Mouse (Mus musculus): ENCODE measurements around the gene Flrt2.

Gene Flrt2

DNA sequence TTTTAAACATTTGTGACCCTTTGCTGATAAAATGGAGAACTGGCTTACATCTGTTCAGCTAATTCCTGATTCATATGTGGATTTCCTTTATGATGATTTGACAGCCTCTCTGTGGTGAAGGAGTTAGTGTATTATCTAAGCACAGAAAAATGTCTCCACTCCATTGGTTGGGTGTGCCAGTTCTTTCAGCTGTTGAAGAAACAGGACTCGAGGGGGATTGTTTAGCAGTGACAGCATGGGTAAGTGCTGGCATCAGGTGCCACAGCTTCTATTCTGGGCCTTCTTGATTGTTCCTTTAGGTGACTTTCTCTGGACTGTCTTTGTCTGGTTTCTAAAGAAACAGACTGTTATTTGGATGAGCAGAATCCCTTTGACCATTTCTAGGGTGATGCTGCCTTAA, 42.0 kb downstream of the Flrt2 start:
- DNase-seq (ENCODE audit: low spot score), result no peak

DNA sequence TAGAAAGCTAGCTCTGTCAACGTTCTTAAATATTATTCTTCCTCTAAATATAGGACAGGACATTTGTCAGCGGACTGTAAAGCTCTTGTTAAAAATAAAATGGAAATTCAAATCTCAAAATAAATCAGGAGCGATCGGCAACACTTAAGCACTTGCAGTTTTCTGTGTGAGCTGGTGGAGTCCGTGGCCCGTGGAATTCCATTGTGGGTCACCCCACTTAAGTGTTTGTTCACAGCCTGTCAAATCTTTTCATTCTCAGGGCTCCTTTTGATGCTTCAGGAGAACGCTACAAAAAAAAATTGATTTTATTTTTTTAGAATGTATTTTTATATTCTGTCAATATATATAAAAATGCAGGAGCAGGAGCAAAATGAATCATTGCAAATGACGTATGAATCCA, 45.5 kb downstream of the Flrt2 start:
- DNase-seq (ENCODE audit: low spot score), result no peak

DNA sequence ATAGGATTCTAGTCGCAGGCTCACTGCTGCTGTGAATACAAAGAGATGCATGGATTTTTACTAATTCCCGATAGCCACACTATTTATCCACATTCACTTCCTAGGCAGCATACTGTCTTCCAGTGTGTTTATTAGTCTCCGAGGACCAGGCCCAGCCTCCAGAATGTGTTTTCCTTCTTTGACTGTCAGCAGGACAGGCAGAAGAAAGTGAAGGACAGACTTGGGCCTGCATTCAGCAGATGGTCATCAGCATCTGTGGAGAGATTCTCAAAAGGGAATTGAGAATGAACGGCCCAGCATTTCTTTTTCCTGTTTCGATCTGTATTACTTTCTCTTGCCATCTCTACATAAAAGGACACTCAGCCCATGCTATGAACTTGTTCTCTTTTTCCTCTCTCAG, 46.0 kb downstream of the Flrt2 start:
- DNase-seq (ENCODE audit: low spot score), result no peak

DNA sequence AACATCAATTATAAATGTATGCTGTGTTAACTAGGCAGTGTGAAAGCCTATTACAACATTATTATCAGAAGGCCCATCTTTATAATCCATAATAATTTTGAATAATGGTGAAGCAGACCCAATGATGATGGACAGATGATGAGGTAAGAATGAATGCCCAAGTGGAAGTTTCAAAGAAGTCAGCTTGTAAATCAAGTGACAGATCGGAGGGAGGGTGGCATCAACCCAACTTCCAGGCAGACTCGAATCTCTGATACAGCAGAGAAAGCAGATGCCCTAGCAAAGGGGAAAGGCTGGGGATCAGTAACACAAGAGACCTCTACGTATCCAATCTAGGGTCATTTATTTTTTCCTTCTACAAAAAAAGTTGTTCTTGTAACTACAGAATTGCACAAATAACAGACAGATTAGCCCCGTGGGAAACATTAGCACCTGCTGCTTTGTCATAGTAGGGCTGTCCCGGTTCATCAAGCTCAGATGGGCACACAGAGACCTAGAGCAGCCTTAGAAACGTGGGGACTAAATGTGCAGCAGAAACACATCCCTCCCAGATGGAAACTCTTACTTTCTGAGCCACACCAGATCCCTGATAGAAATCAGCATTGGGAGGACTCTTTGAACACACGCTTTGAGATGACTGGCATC, 46.6 kb downstream of the Flrt2 start:
- no peak for DNase-seq (ENCODE audit: low spot score)

DNA sequence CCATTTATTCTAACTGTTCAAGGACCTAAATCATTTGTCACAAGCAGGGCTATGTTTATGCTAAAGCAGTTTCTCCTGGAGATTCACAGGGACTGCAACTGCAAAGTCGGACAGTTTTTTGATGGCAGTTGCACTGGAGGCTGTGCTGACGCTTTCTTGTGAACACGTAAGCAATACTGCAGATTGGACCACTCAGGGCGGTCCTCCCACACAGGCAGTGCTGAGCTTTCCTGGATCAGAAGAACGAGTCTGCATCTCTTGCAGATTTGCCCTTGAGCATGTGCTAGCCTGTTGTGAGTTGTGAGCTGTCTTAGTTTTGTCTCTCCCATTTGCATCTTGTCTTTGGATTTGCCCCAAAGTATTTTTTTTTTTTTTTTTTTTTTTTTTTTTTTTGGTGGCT, 47.7 kb downstream of the Flrt2 start:
- no peak for DNase-seq (ENCODE audit: low spot score)

DNA sequence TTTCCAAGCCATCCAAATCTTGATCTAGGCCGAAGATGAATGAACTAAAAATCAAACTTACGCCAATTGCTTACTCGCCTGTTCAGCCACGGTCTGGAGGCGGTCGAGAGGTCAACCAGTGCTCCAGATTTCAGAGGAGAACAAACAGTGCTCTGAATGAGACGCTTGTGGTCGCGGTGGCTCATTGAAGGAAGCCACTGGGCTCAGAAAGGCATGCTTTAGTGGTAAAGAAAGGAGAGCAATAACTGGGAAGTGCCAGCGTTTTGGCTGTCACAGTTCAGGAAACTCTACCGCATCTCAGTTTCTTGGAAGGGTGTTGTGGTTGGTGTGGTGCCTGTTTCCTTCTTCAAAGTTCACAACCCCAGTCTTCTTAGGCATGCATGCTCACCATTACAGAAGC, 49.3 kb downstream of the Flrt2 start:
- DNase-seq (ENCODE audit: low spot score), result no peak

DNA sequence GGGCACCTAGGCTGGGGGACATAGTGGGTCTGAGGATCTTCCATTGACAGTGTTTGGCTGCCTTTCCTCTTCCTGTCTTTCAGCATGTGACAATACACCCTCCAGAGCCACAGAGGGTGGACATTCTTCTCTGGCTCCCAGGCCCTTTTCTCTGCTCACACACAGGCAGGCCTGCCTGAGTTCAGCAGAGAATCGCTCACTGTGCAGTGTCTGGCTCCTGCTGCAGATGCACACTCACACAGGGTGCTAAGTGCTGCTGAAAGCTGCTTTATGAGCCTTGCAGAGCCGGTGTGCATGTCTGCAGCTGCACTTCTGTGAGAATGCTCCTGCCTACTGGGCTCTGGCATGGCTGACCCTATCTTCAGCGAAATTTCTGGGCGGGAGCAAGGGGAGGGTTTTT, 52.3 kb downstream of the Flrt2 start:
- DNase-seq (ENCODE audit: low spot score), result no peak

DNA sequence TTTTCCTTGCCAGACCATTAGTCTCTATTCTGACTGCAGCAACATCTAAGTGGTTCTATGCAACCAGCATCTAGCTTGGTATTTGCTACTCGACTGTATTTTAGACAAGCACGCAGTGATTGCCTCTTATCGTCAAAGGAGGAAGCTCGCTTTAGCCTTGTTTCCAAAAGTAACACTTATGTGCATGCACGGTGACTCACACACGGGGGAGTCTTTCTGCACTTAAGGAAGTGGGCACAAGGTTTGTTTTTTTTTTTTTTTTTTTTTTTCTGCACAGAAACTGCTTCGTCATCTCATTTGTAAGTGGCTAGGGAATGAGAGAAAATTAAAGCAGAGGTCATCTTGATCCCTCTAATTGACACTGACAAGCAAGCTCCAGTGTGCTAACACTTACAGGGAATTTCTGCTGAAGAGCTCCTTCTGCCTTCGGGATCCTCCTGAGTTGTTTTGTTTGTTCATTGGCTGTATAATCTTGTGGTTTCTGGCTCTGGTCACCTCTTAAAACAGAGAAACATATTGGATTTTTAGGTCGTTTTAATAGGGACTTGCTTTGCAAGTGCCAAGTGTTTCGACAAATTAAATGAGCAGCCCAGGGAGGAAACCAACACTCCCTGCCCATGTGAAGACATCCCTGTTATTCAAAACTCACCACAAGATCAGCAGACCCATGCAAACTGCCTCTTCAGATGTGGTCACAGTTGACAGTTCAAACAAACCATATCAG, 55.0 kb downstream of the Flrt2 start:
- peak; percentile 16 for DNase-seq (ENCODE audit: low spot score)

DNA sequence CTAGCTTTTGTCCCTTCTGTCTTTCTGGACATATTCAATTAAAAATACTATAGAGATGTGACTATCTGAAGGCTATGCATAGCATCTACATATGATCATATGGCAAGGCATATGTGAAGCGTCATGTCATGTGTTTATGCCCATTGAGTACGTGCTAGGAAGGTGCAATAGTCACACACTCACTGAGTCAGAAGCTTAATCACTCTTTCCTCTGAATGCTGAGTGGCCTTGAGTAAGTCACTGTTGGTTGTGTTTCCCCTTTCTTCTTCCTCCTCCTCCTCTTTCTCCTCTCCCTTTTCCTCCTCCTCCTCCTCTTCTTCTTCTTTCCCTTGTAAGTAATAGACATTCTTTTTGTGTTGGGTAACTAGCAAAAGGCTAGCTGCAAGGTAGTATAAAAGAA, 56.7 kb downstream of the Flrt2 start:
- no peak for DNase-seq (ENCODE audit: low spot score)

DNA sequence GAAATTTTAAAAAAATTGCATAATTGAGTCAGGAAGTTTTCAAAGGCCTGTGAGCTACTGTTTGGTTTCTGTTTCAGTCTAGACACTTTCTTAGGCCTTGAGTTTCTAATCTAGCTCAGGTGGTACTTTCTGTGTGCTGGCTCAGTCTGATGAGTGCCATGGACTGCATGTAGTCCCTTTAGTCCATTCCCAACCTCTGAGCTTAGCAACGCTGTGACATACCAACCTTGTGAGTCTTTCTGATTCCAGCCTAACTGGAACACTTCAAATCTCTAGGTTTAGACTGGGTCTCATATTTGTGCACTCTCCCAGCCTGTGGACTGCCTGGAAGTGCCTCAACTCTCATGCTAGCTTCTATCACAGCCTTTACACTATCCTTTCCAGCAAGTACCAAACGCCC, 57.2 kb downstream of the Flrt2 start:
- DNase-seq (ENCODE audit: low spot score), result no peak

DNA sequence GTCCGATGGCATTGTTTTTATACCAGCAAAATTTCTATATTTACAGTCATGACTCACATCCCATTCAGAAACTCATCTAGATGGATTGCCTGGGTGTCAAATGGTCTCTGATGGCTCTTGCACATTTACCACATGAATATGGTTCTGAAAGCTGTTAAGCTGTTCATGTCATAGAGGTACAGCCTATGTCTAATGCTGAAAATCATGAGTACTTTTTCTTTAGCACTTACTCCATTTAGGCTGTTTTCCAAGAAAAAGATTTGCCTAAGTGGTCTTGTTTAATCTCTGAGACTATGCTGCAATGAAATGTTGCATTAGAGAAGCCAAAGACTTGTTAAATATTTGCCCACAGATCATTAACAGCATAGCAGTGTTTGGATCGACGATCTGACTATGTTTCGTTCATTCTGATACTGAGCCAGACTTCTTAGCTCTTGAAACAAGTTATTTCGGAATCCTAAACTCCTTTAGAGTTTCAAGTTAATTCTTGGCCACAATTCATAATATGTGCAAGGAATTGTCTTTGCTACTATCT, 67.3 kb downstream of the Flrt2 start:
- DNase-seq (ENCODE audit: low spot score), result no peak

DNA sequence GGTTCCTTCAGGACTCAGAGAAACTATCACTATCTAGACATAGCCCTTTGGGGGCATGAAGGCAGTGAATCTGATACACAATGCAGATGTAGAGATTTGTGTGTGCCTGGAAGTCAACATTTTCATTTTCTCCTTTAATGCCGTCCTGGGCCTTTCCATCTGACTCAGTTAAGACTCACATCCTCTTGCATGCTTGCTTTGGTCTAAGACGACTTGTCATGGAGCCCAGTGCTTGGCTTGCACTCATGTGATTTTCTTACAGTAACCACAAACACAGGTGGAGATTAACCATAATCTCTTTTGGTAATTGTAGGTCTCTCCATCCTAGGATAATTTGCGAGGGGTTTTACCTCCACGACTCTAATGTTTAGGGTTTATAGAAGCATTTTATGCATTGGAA, 73.2 kb downstream of the Flrt2 start:
- DNase-seq (ENCODE audit: low spot score), result no peak

DNA sequence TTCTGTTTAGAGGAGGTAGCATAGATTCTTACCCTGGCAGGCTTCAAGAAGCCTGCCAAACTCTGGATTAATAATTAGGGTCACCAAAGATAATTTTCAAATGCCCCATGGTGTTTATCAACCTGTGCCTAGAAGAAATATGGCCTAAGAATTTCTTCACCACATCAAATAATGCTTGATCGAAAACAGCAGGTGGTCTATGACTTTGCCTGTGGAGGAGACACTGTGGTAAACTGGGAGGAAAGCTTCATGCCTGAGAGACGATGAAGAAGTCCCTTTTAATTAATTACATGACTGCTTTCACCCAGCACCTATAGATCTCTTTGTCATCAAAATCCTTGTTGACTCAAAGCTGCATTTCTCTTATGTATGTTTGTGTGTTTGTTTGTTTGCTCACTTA, 77.0 kb downstream of the Flrt2 start:
- no peak for DNase-seq (ENCODE audit: low spot score)

DNA sequence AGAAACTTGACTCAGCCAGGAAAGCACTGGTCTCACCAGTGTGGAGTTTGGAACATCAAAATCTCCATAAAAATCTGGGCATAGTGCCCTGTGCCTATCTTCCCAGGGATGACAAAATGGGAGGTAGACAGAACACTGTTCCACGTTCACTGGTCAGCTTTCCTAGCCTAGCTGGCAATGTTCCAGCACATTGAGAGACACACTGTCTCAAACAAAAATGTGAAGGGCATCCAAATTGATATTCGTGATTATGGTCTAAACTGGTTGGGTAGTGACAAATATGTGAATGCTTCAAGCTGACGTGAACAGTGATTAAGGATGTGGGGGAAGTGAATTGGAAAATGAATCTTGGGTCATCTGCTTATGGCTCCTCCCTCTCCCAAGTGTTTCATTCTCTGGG, 78.2 kb downstream of the Flrt2 start:
- peak; percentile 3 for DNase-seq (ENCODE audit: low spot score)

DNA sequence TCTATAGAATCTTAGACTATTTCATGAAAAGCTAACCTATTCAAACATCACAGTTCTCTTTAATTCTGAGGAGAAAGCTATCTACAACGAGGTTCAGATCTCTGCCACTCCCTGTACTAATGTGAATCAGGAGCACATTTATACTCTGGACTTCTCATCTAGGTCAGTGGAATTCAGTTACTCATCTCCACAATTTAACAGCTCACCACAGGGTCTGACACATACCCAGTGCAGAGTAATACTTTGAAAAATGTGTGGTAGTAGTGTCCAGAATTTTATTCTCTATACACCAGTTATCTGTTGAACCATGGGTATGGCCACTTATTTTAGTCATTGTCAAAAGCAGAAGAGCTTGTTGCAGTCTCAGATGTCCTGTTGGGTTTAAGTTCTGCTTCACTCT, 98.1 kb downstream of the Flrt2 start:
- no peak for DNase-seq (ENCODE audit: low spot score)

DNA sequence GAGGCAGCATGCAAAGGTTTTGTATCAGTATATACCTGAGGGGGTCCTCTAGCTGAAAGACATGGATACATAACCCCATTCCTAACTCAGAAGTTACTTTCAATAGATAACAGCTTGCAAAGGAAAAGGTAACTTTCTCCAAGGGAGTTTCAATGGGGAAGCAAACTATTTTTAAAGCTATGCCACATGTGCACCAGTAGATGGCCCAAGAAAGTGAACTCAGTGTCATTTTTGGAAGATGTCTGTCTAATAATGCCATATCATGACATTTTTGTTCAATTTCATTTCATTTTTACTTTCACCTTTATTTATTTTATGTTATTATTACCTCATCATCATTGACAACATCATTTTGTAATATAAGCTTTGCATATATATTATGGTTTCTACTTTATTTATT, 124.6 kb downstream of the Flrt2 start:
- DNase-seq (ENCODE audit: low spot score), result no peak
